Mouse (Mus musculus) myocyte (in vitro differentiated cells): ENCODE data around the gene Olfr522.

Experiments used
- CEBPB ChIP-seq: IDR thresholded peaks from 2 replicates; pipeline ENCODE4 v1.6.1; 2011; ENCODE audit warnings: mild to moderate bottlenecking, moderate library complexity; ENCODE audit not compliant: poor library complexity, insufficient read depth, severe bottlenecking
- E2F4 ChIP-seq: IDR thresholded peaks from one replicate; pipeline ENCODE4 v1.6.1; 2011; ENCODE audit warnings: mild to moderate bottlenecking, control low read depth, moderate library complexity; ENCODE audit not compliant: insufficient read depth
- MAX ChIP-seq: IDR thresholded peaks from one replicate; pipeline ENCODE4 v1.6.1; 2011; ENCODE audit warnings: low read depth, mild to moderate bottlenecking, control low read depth
- MYOD1 ChIP-seq, 3 experiments: IDR thresholded peaks; one replicate each; pipeline ENCODE4 v1.6.1; 2011; ENCODE audit warnings: control low read depth in 2 of 3, low read depth in 2 of 3, mild to moderate bottlenecking in 2 of 3, moderate library complexity in 1 of 3; ENCODE audit not compliant: insufficient read length in 2 of 3, control insufficient read depth in 1 of 3
- POLR2A ChIP-seq: IDR thresholded peaks from one replicate; pipeline ENCODE4 v1.6.1; 2011; ENCODE audit warnings: low read depth, mild to moderate bottlenecking, control low read depth, moderate library complexity; ENCODE audit not compliant: insufficient read length
- POLR2AphosphoS2 ChIP-seq: IDR thresholded peaks from one replicate; pipeline ENCODE4 v1.6.1; 2011; ENCODE audit warnings: low read depth, control low read depth; ENCODE audit not compliant: insufficient read length
- SRF ChIP-seq: IDR thresholded peaks from one replicate; pipeline ENCODE4 v1.6.1; 2011; ENCODE audit warnings: low read depth; ENCODE audit not compliant: control insufficient read depth, insufficient read length
- TCF12 ChIP-seq: IDR thresholded peaks from one replicate; pipeline ENCODE4 v1.6.1; 2011; ENCODE audit warnings: mild to moderate bottlenecking, control low read depth; ENCODE audit not compliant: poor library complexity, insufficient read depth, severe bottlenecking
- USF1 ChIP-seq: IDR thresholded peaks from one replicate; pipeline ENCODE4 v1.6.1; 2011; ENCODE audit warnings: low read depth, mild to moderate bottlenecking, control low read depth, moderate library complexity

DNA sequence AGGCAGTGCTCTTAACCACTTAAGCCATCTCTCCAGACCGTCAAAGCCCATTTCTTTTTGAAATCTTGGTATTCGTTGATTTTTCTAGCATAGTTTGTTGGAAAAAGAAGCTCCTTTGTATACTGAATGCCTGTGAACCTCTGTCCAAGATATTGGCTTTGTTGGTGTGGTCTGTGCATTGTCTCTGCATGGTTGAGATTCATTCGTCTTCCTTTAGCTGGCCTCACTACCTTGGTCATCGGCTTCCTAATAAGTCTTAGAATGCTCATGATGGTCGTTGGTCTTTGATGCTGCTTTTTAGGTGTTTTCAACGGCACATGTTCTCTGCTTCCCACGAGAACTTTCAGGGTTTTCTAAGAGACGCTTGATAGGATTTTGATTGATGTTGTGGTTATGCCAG, 31.4 kb upstream of the Olfr522 start:
- TF ChIP-seq USF1: no peak
- TF ChIP-seq TCF12: no peak
- TF ChIP-seq POLR2A: no peak
- TF ChIP-seq CEBPB: no peak
- no peak for TF ChIP-seq E2F4
- TF ChIP-seq MAX: no peak
- TF ChIP-seq POLR2AphosphoS2: no peak
- TF ChIP-seq MYOD1 (IDR thresholded peaks at IDR 0.05; ENCODE audit: control insufficient read depth in 1 of 3, insufficient read length in 2 of 3, low read depth in 2 of 3): no peak
- no peak for TF ChIP-seq SRF
